Mouse (Mus musculus) neural tube, embryonic 13.5 days (tissue): ENCODE data around the gene Chrna4. TPM values are rescaled to one million over a fixed set of nuclear protein-coding genes. Genes with fewer than 3 reads are reported as not detected.

Experiments used
- ATAC-seq: fragments of 200-750 bp; cut with Nextera tagmentation; 2 replicates; pipeline ENCODE4 v1.8.0; 2017; ENCODE audit warnings: low read depth, mild to moderate bottlenecking, moderate TSS enrichment, moderate library complexity
- H3K27ac ChIP-seq: fragments of 300-500 bp; sonication (generic); replicated peaks from 2 replicates; pipeline ENCODE4 v1.5.1; 2015; ENCODE audit warnings: moderate library complexity, mild to moderate bottlenecking, inconsistent platforms
- H3K27me3 ChIP-seq: fragments of 300-500 bp; sonication (generic); 2 replicates; pipeline ENCODE4 v1.6.1; 2015; ENCODE audit warnings: mild to moderate bottlenecking, inconsistent platforms
- H3K36me3 ChIP-seq: fragments of 300-500 bp; sonication (generic); 2 replicates; pipeline ENCODE4 v1.6.1; 2015; ENCODE audit warnings: mild to moderate bottlenecking, inconsistent platforms
- H3K4me1 ChIP-seq: fragments of 300-500 bp; sonication (generic); replicated peaks from 2 replicates; pipeline ENCODE4 v1.6.1; 2015; ENCODE audit warnings: inconsistent platforms
- H3K4me2 ChIP-seq: fragments of 300-500 bp; sonication (generic); 2 replicates; pipeline ENCODE4 v1.6.1; 2015; ENCODE audit warnings: inconsistent platforms, mild to moderate bottlenecking, moderate library complexity
- H3K4me3 ChIP-seq: fragments of 300-500 bp; sonication (generic); 2 replicates; pipeline ENCODE4 v1.5.1; 2015; ENCODE audit warnings: mild to moderate bottlenecking, inconsistent platforms
- H3K9ac ChIP-seq: fragments of 300-500 bp; sonication (generic); 2 replicates; pipeline ENCODE4 v1.6.1; 2015; ENCODE audit warnings: moderate library complexity, mild to moderate bottlenecking, inconsistent platforms
- H3K9me3 ChIP-seq: fragments of 300-500 bp; sonication (generic); 2 replicates; pipeline ENCODE4 v1.6.1; 2016; ENCODE audit warnings: inconsistent platforms
- WGBS: fragments of 180-500 bp; shearing (Covaris S2); methylation state at CpG from one replicate; pipeline ENCODE4 v1.1.7; 2015; 5-methylcytosine and 5-hydroxymethylcytosine counted together
- polyA plus RNA-seq: library from polyadenylated mRNA; unstranded; fragments of >200 nt; fragmentation: Nextera tagmentation; extraction: Ambion mirVana; gene quantifications from 2 replicates; pipeline ENCODE4 v1.2.1, GENCODE M21; 2015

Gene Chrna4
- polyA plus RNA-seq, 1 experiment from 2014 or later: 42.9 TPM

- 29% methylated on average over 5 of the region's 5 CpGs for WGBS
These were observed 55.8 kb downstream of the Chrna4 start for GRCm38 (mm10) chr2:180987432-180988030.

GRCm38 (mm10) chr2:180987001-180987400 is 56.3 kb downstream of the Chrna4 start:
- Histone ChIP-seq H3K9ac (no peak overlapping the region), H3K4me2 (no peak overlapping the region), H3K36me3 (peaks cover 28% of the 10 kb centered on the region), H3K4me1 (peaks cover 29% of the 10 kb centered on the region), H3K27me3 (no peaks in the 10 kb centered on the region), H3K4me3 (no peak overlapping the region), H3K9me3 (no peaks in the 10 kb centered on the region), H3K27ac (no peak overlapping the region; the same call in 1 of the 2 replicates)
- no peak for ATAC-seq
- WGBS: 36% methylated on average over 1 of the region's 1 CpGs

More at GRCm38 (mm10) chr2:180987432-180988030, 55.8 kb downstream of the Chrna4 start:
- no peaks in the 10 kb centered on the region for H3K9me3 ChIP-seq
- H3K4me1 ChIP-seq: peaks cover 29% of the 10 kb centered on the region
- ATAC-seq: no peak
- peaks cover 22% of the 10 kb centered on the region for H3K36me3 ChIP-seq
- no peak overlapping the region for H3K9ac ChIP-seq
- no peaks in the 10 kb centered on the region for H3K27me3 ChIP-seq
- no peak overlapping the region for H3K4me2 ChIP-seq
- no peak overlapping the region for H3K4me3 ChIP-seq
- peak overlapping the region; percentile 42; the same call in 1 of the 2 replicates for H3K27ac ChIP-seq

DNA sequence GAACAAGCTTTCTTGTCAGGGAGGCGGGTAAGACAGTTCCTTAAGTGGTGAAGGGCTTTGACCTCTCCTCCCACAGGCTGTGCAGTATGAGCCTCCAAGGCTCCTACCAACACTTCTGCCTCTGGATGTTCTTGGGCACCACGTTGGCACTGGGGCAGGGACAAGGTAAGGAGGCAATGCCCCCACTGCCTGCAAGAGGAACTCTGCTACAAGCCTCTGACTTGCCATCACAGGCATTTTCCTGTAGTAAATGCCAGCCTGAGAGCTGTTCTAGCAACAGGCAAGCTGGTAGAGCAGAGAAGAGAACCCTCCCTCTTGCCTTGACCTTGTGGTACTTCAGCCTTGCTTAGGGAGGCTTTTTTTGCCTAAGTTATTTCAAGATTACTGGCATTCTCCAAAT is 56.9 kb downstream of the Chrna4 start, which contains the start of gene Col20a1:
Col20a1 (plus strand) TSS at position 87 of the 400 bp plus-strand sequence.
- H3K4me1 ChIP-seq: peaks cover 29% of the 10 kb centered on the region
- no peaks in the 10 kb centered on the region for H3K9me3 ChIP-seq
- 51% methylated on average over 2 of the region's 2 CpGs for WGBS
- H3K9ac ChIP-seq: no peak within 1 kb of the TSS
- ATAC-seq: no peak
- H3K4me3 ChIP-seq: no peak within 1 kb of the TSS
- no peaks in the 10 kb centered on the region for H3K27me3 ChIP-seq
- H3K4me2 ChIP-seq: no peak within 1 kb of the TSS
- peaks cover 33% of the 10 kb centered on the region for H3K36me3 ChIP-seq
- H3K27ac ChIP-seq: no peak within 1 kb of the TSS; the same call in 1 of the 2 replicates

DNA sequence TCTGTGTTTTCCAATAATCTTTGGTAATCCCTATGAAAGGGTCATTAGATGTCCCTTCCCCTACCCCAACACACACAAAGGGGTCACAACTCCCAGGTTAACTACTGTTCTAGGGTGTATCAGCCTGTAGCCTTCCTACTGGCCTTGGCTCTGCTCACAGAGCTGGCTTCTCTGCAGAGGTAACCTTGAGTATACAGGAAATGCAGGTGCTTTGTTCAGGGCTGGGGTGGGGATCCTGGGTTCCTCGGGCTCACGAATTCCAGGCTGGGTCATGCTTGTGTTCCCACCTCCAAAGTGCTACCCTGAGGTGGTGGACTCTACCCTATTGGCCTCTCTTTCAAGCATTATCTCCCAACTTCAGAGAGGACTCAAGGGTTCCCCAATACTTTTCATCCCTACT is 57.7 kb downstream of the Chrna4 start:
- Histone ChIP-seq H3K9ac (no peak overlapping the region), H3K4me2 (no peak overlapping the region), H3K36me3 (peaks cover 41% of the 10 kb centered on the region), H3K27ac (no peak overlapping the region), H3K4me3 (no peak overlapping the region), H3K27me3 (no peaks in the 10 kb centered on the region), H3K4me1 (peaks cover 29% of the 10 kb centered on the region), H3K9me3 (no peaks in the 10 kb centered on the region)
- no peak for ATAC-seq
- 94% methylated on average over 2 of the region's 2 CpGs for WGBS

- H3K27ac ChIP-seq: no peak overlapping the region
- no peak overlapping the region for H3K4me3 ChIP-seq
- WGBS: 82% methylated on average over 6 of the region's 6 CpGs
- H3K9ac ChIP-seq: no peak overlapping the region
- H3K27me3 ChIP-seq: no peaks in the 10 kb centered on the region
- no peak for ATAC-seq
- H3K36me3 ChIP-seq: peaks cover 86% of the 10 kb centered on the region
- 0 out of 2 replicates have a peak, but pooled peaks cover 2% of the 10 kb centered on the region for H3K4me1 ChIP-seq
- no peaks in the 10 kb centered on the region for H3K9me3 ChIP-seq
- H3K4me2 ChIP-seq: no peak overlapping the region
These were observed 62.2 kb downstream of the Chrna4 start for GRCm38 (mm10) chr2:180981133-180981532.

Other genes with a start within 250 kb of the Chrna4 start
- gene Ythdf1, start 122.6 kb downstream of the Chrna4 start, polyA plus RNA-seq: 50.7 and 55.9 TPM in 2 replicates
- 0.43 and 0.60 TPM in 2 replicates for gene Birc7, start 114.5 kb downstream of the Chrna4 start, polyA plus RNA-seq
- 88.1 and 106 TPM in 2 replicates for gene Nkain4, start 88.8 kb downstream of the Chrna4 start, polyA plus RNA-seq
- gene Arfgap1, start 76.3 kb downstream of the Chrna4 start, polyA plus RNA-seq: 106 and 108 TPM in 2 replicates
- 0.62 and 1.2 TPM in 2 replicates for gene Col20a1, start 57.0 kb downstream of the Chrna4 start, polyA plus RNA-seq
- gene Kcnq2, start 91.8 kb upstream of the Chrna4 start, polyA plus RNA-seq: 43.9 TPM in 2 replicates
- gene Eef1a2, start 113.5 kb upstream of the Chrna4 start, polyA plus RNA-seq: 7.7 and 8.9 TPM in 2 replicates
- 331 and 431 TPM in 2 replicates for gene Ppdpf, start 143.7 kb upstream of the Chrna4 start, polyA plus RNA-seq
- gene Ptk6, start 159.2 kb upstream of the Chrna4 start, polyA plus RNA-seq: not detected in 2 replicates
- 0.14 and 0.22 TPM in 2 replicates for gene Srms, start 169.6 kb upstream of the Chrna4 start, polyA plus RNA-seq
- not detected in 2 replicates for gene Fndc11, start 176.5 kb upstream of the Chrna4 start, polyA plus RNA-seq
- 0.22 and 0.32 TPM in 2 replicates for gene Helz2, start 198.5 kb upstream of the Chrna4 start, polyA plus RNA-seq
- gene Gmeb2, start 244.5 kb upstream of the Chrna4 start, polyA plus RNA-seq: 15.1 and 15.4 TPM in 2 replicates